Comparison of ENCODE assay signal across 9 mouse cellular contexts in genomic region chr4:66025393-66026062, GRCm38 (mm10).
DNase-seq lines count a peak whose midpoint lies in the region; ATAC-seq and TF ChIP-seq lines count a peak whose summit lies in the region.
"Had no signal": no experiment of that assay in that cellular context is flagged by ENCODE, and none has a peak within 500 bp of the region (broad histone marks: within the 10 kb centered on the region; RNA-seq: fewer than 3 reads in every experiment).

No protein-coding gene starts in this region.

- H3K9ac ChIP-seq in embryonic facial prominence, embryonic 14.5 days (ENCODE audit: low read depth, low read length): no peak overlapping the region

- no peak overlapping the region for H3ac ChIP-seq in myocyte (ENCODE audit: control insufficient read depth, insufficient read length)

- H3K79me2 ChIP-seq in myocyte (ENCODE audit: control insufficient read depth, insufficient read depth): no peaks in the 10 kb centered on the region

- H3K4me2 ChIP-seq in embryonic facial prominence, embryonic 14.5 days (ENCODE audit: low read depth, low read length): no peak overlapping the region
- H3K4me2 ChIP-seq in myocyte (ENCODE audit: low read depth): peak overlapping the region; percentile 58

- TF ChIP-seq POLR2A in myocyte (IDR thresholded peaks at IDR 0.05; ENCODE audit: insufficient read length, low read depth): no peak

- WGBS in embryonic facial prominence, embryonic 14.5 days: 8% methylated on average over 8 of the region's 8 CpGs
- 46% methylated on average over 8 of the region's 8 CpGs for WGBS in heart, embryonic 10.5 days

- no peaks in the 10 kb centered on the region for H3K36me3 ChIP-seq in embryonic facial prominence, embryonic 14.5 days (ENCODE audit: control insufficient read depth, insufficient read depth, low read length)
- H3K36me3 ChIP-seq in heart, embryonic 10.5 days: no peaks in the 10 kb centered on the region
- H3K36me3 ChIP-seq in myocyte (ENCODE audit: control insufficient read depth, insufficient read depth): no peaks in the 10 kb centered on the region

- ATAC-seq in embryonic facial prominence, embryonic 14.5 days (ENCODE audit: low read depth): peak; percentile 94

- peak; percentile 0 to 6 for DNase-seq in urinary bladder, postnatal 36 days (ENCODE audit: low spot score in 2 of 2)
- no peak for DNase-seq in urinary bladder, postnatal 4 days (ENCODE audit: low spot score in 2 of 2)
- peak; percentile 92 for DNase-seq in embryonic facial prominence, embryonic 14.5 days (ENCODE audit: low spot score)
- no peak for DNase-seq in heart, embryonic 10.5 days (ENCODE audit: low spot score)
- peak; percentile 3 to 23 for DNase-seq in left cerebral cortex, adult 9 months (ENCODE audit: low spot score in 2 of 2)
- no peak for DNase-seq in liver
- no peak for DNase-seq in B cell, adult 2 months

- H3K27me3 ChIP-seq in embryonic facial prominence, embryonic 14.5 days (replicated peaks; ENCODE audit: control insufficient read depth, insufficient read depth, low read length): no peaks in the 10 kb centered on the region
- no peaks in the 10 kb centered on the region for H3K27me3 ChIP-seq in heart, embryonic 10.5 days (ENCODE audit: insufficient read depth, poor library complexity, severe bottlenecking)
- H3K27me3 ChIP-seq in myocyte (ENCODE audit: control insufficient read depth, insufficient read depth, insufficient read length): no peaks in the 10 kb centered on the region

- H3K9me3 ChIP-seq in embryonic facial prominence, embryonic 14.5 days (ENCODE audit: control insufficient read depth, low read length): no peaks in the 10 kb centered on the region
- H3K9me3 ChIP-seq in heart, embryonic 10.5 days: no peaks in the 10 kb centered on the region

- H3K27ac ChIP-seq in embryonic facial prominence, embryonic 14.5 days (replicated peaks; ENCODE audit: low read depth, low read length): no peak overlapping the region
- H3K27ac ChIP-seq in heart, embryonic 10.5 days: peak overlapping the region; percentile 73
- H3K27ac ChIP-seq: layer of hippocampus, adult 2 months had no signal

- no peak overlapping the region for H3K4me3 ChIP-seq in embryonic facial prominence, embryonic 14.5 days (ENCODE audit: low read depth, low read length)
- no peak overlapping the region for H3K4me3 ChIP-seq in heart, embryonic 10.5 days
- H3K4me3 ChIP-seq in myocyte: no peak overlapping the region
- H3K4me3 ChIP-seq: layer of hippocampus, adult 2 months had no signal

- H3K4me1 ChIP-seq in embryonic facial prominence, embryonic 14.5 days (ENCODE audit: control insufficient read depth, insufficient read depth, low read length): no peaks in the 10 kb centered on the region
- H3K4me1 ChIP-seq in heart, embryonic 10.5 days: peaks cover 6% of the 10 kb centered on the region; the same call in 1 of the 2 replicates

TF ChIP-seq in myocyte, 11 proteins besides CTCF, POLR2A, EP300 and RAD21:
- TF ChIP-seq MYOG (IDR thresholded peaks at IDR 0.05; ENCODE audit: control insufficient read depth in 1 of 3, insufficient read depth in 1 of 3, insufficient read length in 2 of 3, low read depth in 2 of 3) (peak in 2 of 3 experiments; percentile 45 to 68), TCF12 (IDR thresholded peaks at IDR 0.05; ENCODE audit: insufficient read depth, poor library complexity, severe bottlenecking) (peak; percentile 53), MAX (IDR thresholded peaks at IDR 0.05; ENCODE audit: low read depth) (no peak), MYOD1 (IDR thresholded peaks at IDR 0.05; ENCODE audit: control insufficient read depth in 1 of 3, insufficient read length in 2 of 3, low read depth in 2 of 3) (peak in 1 of 3 experiments; percentile 24), SRF (IDR thresholded peaks at IDR 0.05; ENCODE audit: control insufficient read depth, insufficient read length, low read depth) (no peak), USF1 (IDR thresholded peaks at IDR 0.05; ENCODE audit: low read depth) (no peak), TCF3 (IDR thresholded peaks at IDR 0.05; ENCODE audit: insufficient read length, low read depth) (no peak)

Comparison
In these comparisons a context has a peak if more than half of its experiments do, and no peak if none do; other contexts are left out.
1. DNase-seq: peak in urinary bladder, postnatal 36 days (2 of 2), embryonic facial prominence, embryonic 14.5 days (single experiment) and left cerebral cortex, adult 9 months (2 of 2); none in urinary bladder, postnatal 4 days (0 of 2), heart, embryonic 10.5 days (single experiment), liver (single experiment) and B cell, adult 2 months (0 of 2).